Mouse (Mus musculus) liver, embryonic 14.5 days (tissue): ENCODE data around the gene Lmcd1.

Experiments used
- CTCF ChIP-seq: IDR thresholded peaks from 2 replicates; pipeline ENCODE4 v1.5.1; 2016; ENCODE audit warnings: antibody characterized with exemption, low read depth, control low read depth
- EP300 ChIP-seq: IDR thresholded peaks from 2 replicates; pipeline ENCODE4 v1.6.1; 2016; ENCODE audit warnings: antibody characterized with exemption, low read depth

DNA sequence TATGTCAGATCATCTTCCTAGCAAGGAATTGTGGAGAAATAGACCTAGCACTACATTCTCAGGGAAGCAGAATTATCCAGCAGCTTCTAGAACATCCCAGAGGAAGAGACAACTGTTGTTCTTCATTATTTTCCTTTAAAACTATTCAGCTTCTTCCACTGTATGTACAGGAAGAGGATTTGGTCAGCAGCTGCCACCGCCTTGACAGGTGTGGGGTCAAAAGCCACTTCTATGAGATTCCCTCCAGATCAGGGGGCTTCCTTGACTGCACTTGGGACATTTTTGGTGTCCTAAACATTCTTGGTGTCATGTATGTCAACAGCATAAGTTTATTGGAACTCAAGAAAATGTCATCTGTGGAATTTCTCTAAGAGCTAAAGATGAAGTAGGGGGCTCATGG lies 5.2 kb downstream of the Lmcd1 start:
- TF ChIP-seq CTCF: no peak
- TF ChIP-seq EP300: no peak
